Mouse (Mus musculus) bone marrow macrophage, adult 2 months (primary cell): ENCODE results near the gene Scarb2.

Experiments
- CTCF ChIP-seq: IDR thresholded peaks from 2 replicates; pipeline ENCODE4 v1.5.1; 2012; ENCODE audit warnings: low read depth, mild to moderate bottlenecking, low read length, moderate library complexity
- POLR2A ChIP-seq: IDR thresholded peaks from 2 replicates; pipeline ENCODE4 v1.6.1; 2012; ENCODE audit warnings: mild to moderate bottlenecking, low read depth, low read length, borderline replicate concordance

DNA sequence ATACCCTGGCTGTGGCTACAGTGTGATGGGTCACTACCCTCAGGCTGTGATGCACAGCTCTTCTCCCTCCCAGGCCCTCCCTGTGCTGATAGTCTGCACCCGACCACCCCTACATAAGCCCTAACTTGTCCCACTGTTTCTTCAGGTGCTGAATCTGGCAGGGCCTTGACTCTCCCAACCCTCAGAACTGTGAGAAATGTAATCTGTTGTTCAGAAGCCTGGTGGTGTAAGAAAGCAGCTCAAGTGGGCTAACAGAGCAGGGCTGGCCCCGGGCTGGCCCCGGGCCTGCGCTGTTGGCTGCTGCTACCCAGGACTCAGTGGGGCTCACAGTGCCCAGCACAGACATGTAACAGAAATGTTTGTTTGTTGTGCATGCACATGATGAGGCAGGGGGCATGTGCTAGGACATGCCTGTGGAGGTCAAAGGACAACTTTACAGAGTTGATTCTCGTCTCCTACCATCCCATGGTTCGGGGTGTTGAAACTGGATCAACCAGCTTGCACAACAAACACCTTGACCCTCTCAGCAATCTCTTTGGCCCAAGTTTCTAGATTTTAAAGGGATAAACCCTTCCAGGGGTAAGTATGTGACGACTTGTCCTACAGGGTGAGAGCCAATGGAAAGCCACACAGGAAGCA lies 10.7 kb downstream of the Scarb2 start:
- TF ChIP-seq POLR2A (no peak), CTCF (no peak)
